Mouse (Mus musculus) lung, embryonic 15.5 days (tissue): Measurements from ENCODE around the gene Gbp3. TPM values are rescaled to one million over a fixed set of nuclear protein-coding genes. Genes with fewer than 3 reads are reported as not detected.
"Not testable (repeated sequence)": the region's sequence is repeated elsewhere in the genome, so short reads cannot be mapped to it uniquely, and the experiment has no call there.

ENCODE experiments used
- ATAC-seq: fragments of 200-750 bp; cut with Nextera tagmentation; 2 replicates; pipeline ENCODE4 v1.8.0; 2017; ENCODE audit warnings: moderate number of reproducible peaks, borderline replicate concordance; ENCODE audit not compliant: low FRiP score, low TSS enrichment; ENCODE audit errors: extremely low read depth
- H3K27ac ChIP-seq: fragments of 300-500 bp; sonication (generic); 2 replicates; pipeline ENCODE4 v1.5.1; 2015; ENCODE audit warnings: moderate library complexity, mild to moderate bottlenecking, inconsistent platforms
- H3K27me3 ChIP-seq: fragments of 300-500 bp; sonication (generic); 2 replicates; pipeline ENCODE4 v1.6.1; 2015; ENCODE audit warnings: inconsistent platforms
- H3K36me3 ChIP-seq: fragments of 300-500 bp; sonication (generic); 2 replicates; pipeline ENCODE4 v1.6.1; 2015; ENCODE audit warnings: inconsistent platforms
- H3K4me1 ChIP-seq: fragments of 300-500 bp; sonication (generic); 2 replicates; pipeline ENCODE4 v1.6.1; 2015; ENCODE audit warnings: inconsistent platforms
- H3K4me2 ChIP-seq: fragments of 300-500 bp; sonication (generic); 2 replicates; pipeline ENCODE4 v1.6.1; 2015; ENCODE audit warnings: inconsistent platforms, mild to moderate bottlenecking, moderate library complexity
- H3K4me3 ChIP-seq: fragments of 300-500 bp; sonication (generic); 2 replicates; pipeline ENCODE4 v1.5.1; 2015; ENCODE audit warnings: mild to moderate bottlenecking, inconsistent platforms
- H3K9ac ChIP-seq: fragments of 300-500 bp; sonication (generic); 2 replicates; pipeline ENCODE4 v1.6.1; 2015; ENCODE audit warnings: inconsistent platforms
- H3K9me3 ChIP-seq: fragments of 300-500 bp; sonication (generic); 2 replicates; pipeline ENCODE4 v1.6.1; 2016; ENCODE audit warnings: inconsistent platforms
- WGBS: fragments of 180-500 bp; shearing (Covaris S2); methylation state at CpG from one replicate; pipeline ENCODE4 v1.1.7; 2015; 5-methylcytosine and 5-hydroxymethylcytosine counted together
- polyA plus RNA-seq: library from polyadenylated mRNA; unstranded; fragments of >200 nt; fragmentation: Nextera tagmentation; extraction: Ambion mirVana; gene quantifications from 2 replicates; pipeline ENCODE4 v1.2.1, GENCODE M21; 2015

The Gbp3 gene
- polyA plus RNA-seq, 1 experiment from 2014 or later: 2.5 TPM

DNA sequence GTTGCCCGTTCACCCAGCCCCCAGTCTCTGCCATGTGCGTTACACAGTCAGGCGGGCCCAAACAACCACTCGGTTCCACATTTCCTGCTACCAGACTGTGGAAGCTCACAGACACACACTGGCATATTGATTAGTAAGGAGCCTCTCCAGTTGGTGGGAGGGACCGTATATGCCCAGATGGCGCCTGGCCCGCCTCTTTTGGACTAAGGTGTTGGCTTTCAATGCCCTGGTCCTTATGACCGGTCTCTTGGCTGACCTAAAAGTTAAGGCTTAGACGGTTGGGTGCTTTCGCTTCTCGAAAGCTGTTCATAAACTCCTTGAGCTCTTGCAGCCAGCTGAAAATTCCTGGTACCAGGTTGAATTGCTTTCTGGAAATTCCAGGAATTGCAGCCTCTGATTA, 4.2 kb upstream of the Gbp3 start:
- Histone ChIP-seq H3K27me3 (no peaks in the 10 kb centered on the region), H3K36me3 (no peaks in the 10 kb centered on the region), H3K9me3 (no peaks in the 10 kb centered on the region), H3K4me2 (no peak overlapping the region), H3K9ac (no peak overlapping the region), H3K4me1 (no peaks in the 10 kb centered on the region; the same call in 1 of the 2 replicates), H3K4me3 (no peak overlapping the region), H3K27ac (no peak overlapping the region)
- 78% methylated on average over 11 of the region's 11 CpGs for WGBS
- ATAC-seq: no peak

DNA sequence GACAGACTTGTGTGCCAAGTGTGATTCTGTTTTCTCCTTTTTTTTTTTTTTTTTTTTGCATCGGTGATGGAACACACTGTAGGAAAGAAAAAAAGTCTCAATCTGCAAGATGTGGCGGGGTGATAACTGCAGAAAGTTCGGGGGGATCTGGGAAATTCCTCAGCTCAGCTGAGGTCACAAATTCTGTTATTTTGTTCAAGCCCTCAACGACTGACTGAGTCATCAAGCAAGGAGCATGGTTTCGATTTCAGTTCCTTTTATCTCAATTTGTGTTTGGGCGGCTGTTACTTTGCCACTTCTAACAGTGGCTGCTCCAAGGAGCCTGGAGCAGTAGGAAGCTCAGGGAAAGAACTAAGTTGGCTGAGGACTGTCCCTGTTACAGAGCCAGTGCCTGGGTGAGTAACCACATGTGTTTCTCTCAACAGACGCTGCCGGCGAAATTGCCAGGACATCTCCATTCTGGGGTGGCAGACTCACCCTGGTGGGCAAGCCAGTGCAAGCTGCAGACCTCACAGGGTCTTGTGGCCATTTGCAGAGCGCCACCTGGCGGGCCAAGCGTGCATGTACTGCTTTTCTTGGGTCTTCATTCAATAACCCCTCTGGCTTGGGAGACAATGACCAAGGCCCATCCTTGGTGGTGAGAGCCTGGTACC, 596 bp downstream of the Gbp3 start:
- Histone ChIP-seq H3K27me3 (no peaks in the 10 kb centered on the region), H3K27ac (peak overlapping the region; percentile 44), H3K4me1 (no peaks in the 10 kb centered on the region; the same call in 1 of the 2 replicates), H3K4me2 (peak overlapping the region; percentile 58), H3K9me3 (no peaks in the 10 kb centered on the region), H3K9ac (0 out of 2 replicates have a peak overlapping the region, but pooled peaks have one; percentile 10), H3K4me3 (peak overlapping the region; percentile 41), H3K36me3 (no peaks in the 10 kb centered on the region)
- WGBS: 9% methylated on average over 12 of the region's 12 CpGs
- peak; percentile 89; the same call in 1 of the 2 replicates for ATAC-seq

- no peak overlapping the region for H3K9ac ChIP-seq
- no peaks in the 10 kb centered on the region for H3K27me3 ChIP-seq
- H3K27ac ChIP-seq: no peak overlapping the region
- no peak overlapping the region for H3K4me2 ChIP-seq
- no peaks in the 10 kb centered on the region; the same call in 1 of the 2 replicates for H3K4me1 ChIP-seq
- H3K36me3 ChIP-seq: no peaks in the 10 kb centered on the region
- H3K4me3 ChIP-seq: no peak overlapping the region
- WGBS: 75% methylated on average over 14 of the region's 14 CpGs
- ATAC-seq: no peak
- no peaks in the 10 kb centered on the region for H3K9me3 ChIP-seq
Measured at GRCm38 (mm10) chr3:142561045-142561646, 1.3 kb downstream of the Gbp3 start.

DNA sequence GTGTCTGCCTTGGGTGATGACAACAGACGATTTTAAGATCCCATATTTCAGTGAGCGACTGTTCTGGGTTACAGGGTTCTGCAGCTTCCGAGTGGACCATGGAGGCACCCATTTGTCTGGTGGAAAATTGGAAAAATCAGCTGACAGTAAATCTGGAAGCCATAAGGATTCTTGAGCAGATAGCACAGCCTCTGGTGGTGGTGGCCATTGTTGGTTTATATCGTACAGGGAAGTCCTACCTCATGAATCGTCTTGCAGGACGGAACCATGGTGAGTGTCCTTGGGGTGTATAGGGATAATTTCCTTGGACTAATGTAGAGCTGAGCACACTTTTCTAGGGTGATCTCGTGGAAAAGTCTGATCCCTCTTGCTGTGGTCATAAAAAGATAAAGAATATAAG, 1.8 kb downstream of the Gbp3 start:
- Histone ChIP-seq H3K4me1 (no peaks in the 10 kb centered on the region; the same call in 1 of the 2 replicates), H3K9me3 (no peaks in the 10 kb centered on the region), H3K36me3 (no peaks in the 10 kb centered on the region), H3K9ac (no peak overlapping the region), H3K4me3 (no peak overlapping the region), H3K27ac (no peak overlapping the region), H3K4me2 (no peak overlapping the region), H3K27me3 (no peaks in the 10 kb centered on the region)
- WGBS: 76% methylated on average over 7 of the region's 7 CpGs
- no peak for ATAC-seq

GRCm38 (mm10) chr3:142567490-142567889, 7.7 kb downstream of the Gbp3 start:
- not testable (repeated sequence) for H3K4me3 ChIP-seq, H3K9ac ChIP-seq, H3K36me3 ChIP-seq, H3K9me3 ChIP-seq, H3K4me2 ChIP-seq, H3K27me3 ChIP-seq, H3K4me1 ChIP-seq, H3K27ac ChIP-seq, ATAC-seq
- 67% methylated on average over 5 of the region's 5 CpGs for WGBS

GRCm38 (mm10) chr3:142570738-142571137, 10.9 kb downstream of the Gbp3 start:
- Histone ChIP-seq H3K36me3 (no peaks in the 10 kb centered on the region), H3K9ac (no peak overlapping the region), H3K27ac (no peak overlapping the region), H3K9me3 (no peaks in the 10 kb centered on the region), H3K4me2 (no peak overlapping the region), H3K4me3 (no peak overlapping the region), H3K4me1 (no peaks in the 10 kb centered on the region), H3K27me3 (no peaks in the 10 kb centered on the region)
- no peak for ATAC-seq
- WGBS: 92% methylated on average over 4 of the region's 4 CpGs

DNA sequence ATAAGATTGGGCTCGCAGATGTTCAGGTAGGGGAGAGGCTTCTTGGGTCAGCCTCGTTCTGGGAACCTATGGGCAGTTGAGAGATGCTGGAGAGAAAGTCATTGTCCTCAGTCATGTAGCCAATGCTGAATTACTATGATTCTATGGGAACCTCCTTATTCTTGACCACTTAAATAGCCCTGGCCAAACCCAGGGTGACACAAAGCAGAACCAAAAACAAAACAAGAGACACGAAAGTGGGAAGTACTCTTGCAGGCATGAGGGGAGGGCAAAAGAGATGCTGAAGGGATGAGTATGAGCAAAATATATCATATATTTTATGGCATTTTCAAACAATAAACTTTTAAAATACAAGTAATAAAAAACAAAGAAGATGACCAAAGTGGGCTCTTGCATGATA, 17.3 kb downstream of the Gbp3 start:
- Histone ChIP-seq H3K4me2 (no peak overlapping the region), H3K4me1 (no peaks in the 10 kb centered on the region), H3K36me3 (no peaks in the 10 kb centered on the region), H3K9me3 (no peaks in the 10 kb centered on the region), H3K9ac (no peak overlapping the region), H3K27me3 (no peaks in the 10 kb centered on the region), H3K4me3 (no peak overlapping the region), H3K27ac (no peak overlapping the region)
- ATAC-seq: no peak
- 68% methylated on average over 3 of the region's 3 CpGs for WGBS

DNA sequence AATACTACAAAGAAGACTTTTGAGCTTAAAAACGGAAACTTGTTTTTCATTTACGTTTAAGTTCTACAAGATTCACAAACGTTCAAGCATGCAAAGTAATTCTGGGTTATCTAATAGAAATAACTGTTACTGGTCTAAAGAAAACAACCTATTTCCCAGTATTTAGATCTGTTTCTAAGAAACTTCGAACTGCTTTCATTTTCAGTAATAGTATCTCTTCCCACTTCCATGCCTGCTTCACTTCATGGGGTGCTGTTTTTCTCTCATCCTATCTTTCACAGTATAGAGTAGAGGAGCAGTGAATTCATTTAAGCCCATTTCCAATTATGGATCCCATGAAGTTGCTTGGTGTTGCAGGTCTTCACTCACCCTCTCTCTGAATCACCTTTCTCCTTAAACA, 18.5 kb downstream of the Gbp3 start:
- 80% methylated on average over 4 of the region's 4 CpGs for WGBS
- H3K4me3 ChIP-seq: no peak overlapping the region
- no peaks in the 10 kb centered on the region for H3K27me3 ChIP-seq
- no peak overlapping the region for H3K9ac ChIP-seq
- H3K27ac ChIP-seq: no peak overlapping the region
- H3K36me3 ChIP-seq: no peaks in the 10 kb centered on the region
- no peak for ATAC-seq
- no peak overlapping the region for H3K4me2 ChIP-seq
- no peaks in the 10 kb centered on the region for H3K4me1 ChIP-seq
- H3K9me3 ChIP-seq: no peaks in the 10 kb centered on the region

GRCm38 (mm10) chr3:142583067-142583466, 23.2 kb downstream of the Gbp3 start:
- Histone ChIP-seq H3K4me2 (no peak overlapping the region), H3K9me3 (no peaks in the 10 kb centered on the region), H3K4me3 (no peak overlapping the region), H3K27ac (no peak overlapping the region), H3K4me1 (no peaks in the 10 kb centered on the region), H3K9ac (no peak overlapping the region), H3K27me3 (no peaks in the 10 kb centered on the region), H3K36me3 (no peaks in the 10 kb centered on the region)
- ATAC-seq: no peak
- 85% methylated on average over 4 of the region's 4 CpGs for WGBS

DNA sequence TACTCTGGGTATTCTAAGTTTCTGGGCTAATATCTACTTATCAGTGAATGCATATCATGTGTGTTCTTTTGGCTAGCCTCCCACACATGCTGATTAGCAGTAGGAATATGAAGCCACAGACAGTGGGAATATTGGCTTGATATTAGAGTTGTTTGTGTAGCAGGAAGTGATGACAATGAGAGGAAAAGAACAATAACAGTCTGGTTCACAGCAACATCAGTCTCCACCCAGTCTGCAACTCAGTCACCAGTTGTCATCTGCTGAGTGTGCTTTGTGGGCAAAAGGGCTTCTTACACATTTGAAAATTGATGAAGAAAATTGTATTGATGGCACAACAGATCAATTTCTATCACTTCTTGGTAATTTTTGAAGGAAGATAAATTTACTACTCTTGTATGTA, 27.6 kb downstream of the Gbp3 start:
- Histone ChIP-seq H3K4me2 (no peak overlapping the region), H3K4me3 (no peak overlapping the region), H3K36me3 (no peaks in the 10 kb centered on the region), H3K9me3 (no peaks in the 10 kb centered on the region), H3K4me1 (no peaks in the 10 kb centered on the region), H3K27me3 (no peaks in the 10 kb centered on the region), H3K9ac (no peak overlapping the region), H3K27ac (no peak overlapping the region)
- no peak for ATAC-seq

GRCm38 (mm10) chr3:142588888-142589287, 29.1 kb downstream of the Gbp3 start:
- Histone ChIP-seq H3K9ac (no peak overlapping the region), H3K27me3 (no peaks in the 10 kb centered on the region), H3K36me3 (no peaks in the 10 kb centered on the region), H3K27ac (no peak overlapping the region), H3K9me3 (no peaks in the 10 kb centered on the region), H3K4me3 (no peak overlapping the region), H3K4me2 (no peak overlapping the region), H3K4me1 (no peaks in the 10 kb centered on the region)
- 55% methylated on average over 2 of the region's 2 CpGs for WGBS
- ATAC-seq: no peak

DNA sequence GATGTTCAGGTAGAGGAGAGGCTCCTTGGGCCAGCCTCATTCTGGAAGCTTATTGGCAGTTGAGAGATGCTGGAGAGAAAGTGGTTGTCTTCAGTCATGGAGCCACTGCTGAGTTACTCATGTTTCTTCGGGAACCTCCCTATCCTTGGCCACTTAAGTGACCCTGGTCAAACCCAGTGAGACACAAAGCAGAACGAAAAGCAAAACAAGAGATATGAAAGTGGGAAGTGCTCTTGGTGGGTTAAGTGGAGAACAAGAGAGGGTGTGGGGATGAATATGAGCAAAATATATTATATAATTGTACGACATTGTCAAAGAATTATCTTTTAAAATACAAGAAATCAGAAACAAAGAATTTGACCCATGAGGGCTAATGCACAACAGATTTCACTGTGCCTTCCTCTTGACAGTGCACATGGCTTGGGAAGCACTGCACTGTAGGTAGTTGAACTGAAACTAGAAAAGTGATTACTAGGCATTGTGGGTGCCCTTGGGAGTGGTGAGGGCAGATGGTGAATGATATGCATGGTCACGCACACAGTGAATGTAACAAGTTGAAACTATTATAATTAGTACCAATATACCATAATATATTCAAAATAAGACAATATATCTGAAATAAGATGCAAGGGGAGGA, 30.7 kb downstream of the Gbp3 start:
- no peak overlapping the region for H3K4me3 ChIP-seq
- H3K9me3 ChIP-seq: no peaks in the 10 kb centered on the region
- no peaks in the 10 kb centered on the region for H3K36me3 ChIP-seq
- ATAC-seq: no peak
- no peaks in the 10 kb centered on the region for H3K27me3 ChIP-seq
- no peak overlapping the region for H3K27ac ChIP-seq
- no peak overlapping the region for H3K4me2 ChIP-seq
- no peaks in the 10 kb centered on the region for H3K4me1 ChIP-seq
- WGBS: 77% methylated on average over 4 of the region's 4 CpGs
- no peak overlapping the region for H3K9ac ChIP-seq
